Mouse (Mus musculus) liver, embryonic 12.5 days (tissue): Measurements from ENCODE around the gene Eif2b2. TPM values are rescaled to one million over a fixed set of nuclear protein-coding genes. Genes with fewer than 3 reads are reported as not detected.

Experiments used
- ATAC-seq: fragments of 200-750 bp; cut with Nextera tagmentation; 2 replicates; pipeline ENCODE4 v1.8.0; 2017; ENCODE audit warnings: moderate number of reproducible peaks, mild to moderate bottlenecking, moderate library complexity
- H3K27ac ChIP-seq: fragments of 300-500 bp; sonication (generic); 2 replicates; pipeline ENCODE4 v1.5.1; 2016; ENCODE audit warnings: mild to moderate bottlenecking
- H3K27me3 ChIP-seq: fragments of 300-500 bp; sonication (generic); replicated peaks from 2 replicates; pipeline ENCODE4 v1.6.1; 2016; ENCODE audit warnings: mild to moderate bottlenecking, moderate library complexity
- H3K36me3 ChIP-seq: fragments of 300-500 bp; sonication (generic); 2 replicates; pipeline ENCODE4 v1.6.1; 2016; ENCODE audit warnings: mild to moderate bottlenecking, moderate library complexity
- H3K4me1 ChIP-seq: fragments of 300-500 bp; sonication (generic); 2 replicates; pipeline ENCODE4 v1.6.1; 2016
- H3K4me2 ChIP-seq: fragments of 300-500 bp; sonication (generic); 2 replicates; pipeline ENCODE4 v1.6.1; 2016; ENCODE audit warnings: mild to moderate bottlenecking, moderate library complexity
- H3K4me3 ChIP-seq: fragments of 300-500 bp; sonication (generic); 2 replicates; pipeline ENCODE4 v1.5.1; 2016; ENCODE audit warnings: mild to moderate bottlenecking, moderate library complexity
- H3K9ac ChIP-seq: fragments of 300-500 bp; sonication (generic); 2 replicates; pipeline ENCODE4 v1.6.1; 2016; ENCODE audit warnings: mild to moderate bottlenecking, moderate library complexity
- H3K9me3 ChIP-seq: fragments of 300-500 bp; sonication (generic); replicated peaks from 2 replicates; pipeline ENCODE4 v1.6.1; 2016; ENCODE audit warnings: mild to moderate bottlenecking, moderate library complexity
- WGBS: fragments of 180-500 bp; shearing (Covaris S2); methylation state at CpG from one replicate; pipeline ENCODE4 v1.1.7; 2016; ENCODE audit not compliant: insufficient replicate concordance; 5-methylcytosine and 5-hydroxymethylcytosine counted together
- polyA plus RNA-seq: library from polyadenylated mRNA; unstranded; fragments of >200 nt; fragmentation: Nextera tagmentation; extraction: Ambion mirVana; gene quantifications from 2 replicates; pipeline ENCODE4 v1.2.1, GENCODE M21; 2016

Eif2b2 gene
- polyA plus RNA-seq, 1 experiment from 2014 or later, result 60.9 TPM

GRCm38 (mm10) chr12:85215031-85215430 is 4.2 kb upstream of the Eif2b2 start:
- ATAC-seq, result no peak
- Histone ChIP-seq H3K36me3 (no peaks in the 10 kb centered on the region), H3K27ac (no peak overlapping the region), H3K9ac (no peak overlapping the region), H3K4me1 (peaks cover 11% of the 10 kb centered on the region), H3K9me3 (no peaks in the 10 kb centered on the region), H3K27me3 (0 out of 2 replicates have a peak, but pooled peaks cover 4% of the 10 kb centered on the region), H3K4me2 (no peak overlapping the region), H3K4me3 (no peak overlapping the region)
- 68% methylated on average over 5 of the region's 5 CpGs for WGBS

GRCm38 (mm10) chr12:85217733-85218310 is 1.5 kb upstream of the Eif2b2 start:
- peaks cover 27% of the 10 kb centered on the region for H3K4me1 ChIP-seq
- H3K27ac ChIP-seq, result no peak overlapping the region
- H3K9ac ChIP-seq, result no peak overlapping the region
- no peak for ATAC-seq
- no peaks in the 10 kb centered on the region for H3K9me3 ChIP-seq
- H3K36me3 ChIP-seq, result peaks cover 21% of the 10 kb centered on the region
- no peak overlapping the region for H3K4me3 ChIP-seq
- H3K4me2 ChIP-seq, result no peak overlapping the region
- 75% methylated on average over 2 of the region's 2 CpGs for WGBS
- H3K27me3 ChIP-seq, result 0 out of 2 replicates have a peak, but pooled peaks cover 4% of the 10 kb centered on the region

- Histone ChIP-seq H3K27ac (peak overlapping the region; percentile 69), H3K4me3 (peak overlapping the region; percentile 85), H3K27me3 (0 out of 2 replicates have a peak, but pooled peaks cover 4% of the 10 kb centered on the region), H3K36me3 (peaks cover 41% of the 10 kb centered on the region), H3K9me3 (no peaks in the 10 kb centered on the region), H3K4me1 (peaks cover 27% of the 10 kb centered on the region), H3K9ac (peak overlapping the region; percentile 80), H3K4me2 (peak overlapping the region; percentile 92)
- WGBS, result 2% methylated on average over 12 of the region's 12 CpGs
- ATAC-seq, result no peak
Observed at GRCm38 (mm10) chr12:85219905-85220290, 617 bp downstream of the Eif2b2 start.

GRCm38 (mm10) chr12:85227227-85227626 is 7.9 kb downstream of the Eif2b2 start:
- H3K4me3 ChIP-seq, result no peak overlapping the region
- H3K27me3 ChIP-seq, result no peaks in the 10 kb centered on the region
- H3K9ac ChIP-seq, result no peak overlapping the region
- H3K9me3 ChIP-seq, result no peaks in the 10 kb centered on the region
- 71% methylated on average over 7 of the region's 7 CpGs for WGBS
- H3K36me3 ChIP-seq, result peaks cover 51% of the 10 kb centered on the region
- no peaks in the 10 kb centered on the region for H3K4me1 ChIP-seq
- no peak for ATAC-seq
- H3K27ac ChIP-seq, result no peak overlapping the region
- H3K4me2 ChIP-seq, result no peak overlapping the region

- Histone ChIP-seq H3K27ac (0 out of 2 replicates have a peak overlapping the region, but pooled peaks have one; percentile 27), H3K27me3 (no peaks in the 10 kb centered on the region), H3K4me2 (no peak overlapping the region), H3K9ac (no peak overlapping the region), H3K4me1 (no peaks in the 10 kb centered on the region), H3K36me3 (peaks cover 42% of the 10 kb centered on the region), H3K9me3 (no peaks in the 10 kb centered on the region), H3K4me3 (no peak overlapping the region)
- 63% methylated on average over 15 of the region's 15 CpGs for WGBS
- ATAC-seq, result no peak
Observed at GRCm38 (mm10) chr12:85227876-85228599, 8.8 kb downstream of the Eif2b2 start.

GRCm38 (mm10) chr12:85233376-85234358 is 14.4 kb downstream of the Eif2b2 start:
- ATAC-seq, result no peak
- Histone ChIP-seq H3K4me1 (no peaks in the 10 kb centered on the region), H3K9me3 (no peaks in the 10 kb centered on the region), H3K4me3 (no peak overlapping the region), H3K27me3 (no peaks in the 10 kb centered on the region), H3K36me3 (peaks cover 17% of the 10 kb centered on the region), H3K9ac (no peak overlapping the region), H3K27ac (no peak overlapping the region), H3K4me2 (no peak overlapping the region)
- WGBS, result 80% methylated on average over 21 of the region's 21 CpGs

GRCm38 (mm10) chr12:85237553-85237952 is 18.3 kb downstream of the Eif2b2 start:
- H3K4me1 ChIP-seq, result peaks cover 7% of the 10 kb centered on the region
- H3K4me2 ChIP-seq, result no peak overlapping the region
- no peak for ATAC-seq
- no peak overlapping the region for H3K4me3 ChIP-seq
- H3K36me3 ChIP-seq, result peaks cover 17% of the 10 kb centered on the region
- no peaks in the 10 kb centered on the region for H3K9me3 ChIP-seq
- H3K27ac ChIP-seq, result no peak overlapping the region
- no peaks in the 10 kb centered on the region for H3K27me3 ChIP-seq
- 81% methylated on average over 5 of the region's 5 CpGs for WGBS
- H3K9ac ChIP-seq, result no peak overlapping the region

- Histone ChIP-seq H3K27me3 (no peaks in the 10 kb centered on the region), H3K36me3 (peaks cover 8% of the 10 kb centered on the region), H3K4me2 (no peak overlapping the region), H3K9me3 (0 out of 2 replicates have a peak, but pooled peaks cover 4% of the 10 kb centered on the region), H3K9ac (no peak overlapping the region), H3K4me1 (peaks cover 11% of the 10 kb centered on the region), H3K4me3 (no peak overlapping the region), H3K27ac (no peak overlapping the region)
- no peak for ATAC-seq
- whole genome bisulfite sequencing, result 73% methylated on average over 3 of the region's 3 CpGs
Observed at GRCm38 (mm10) chr12:85252083-85252482, 32.8 kb downstream of the Eif2b2 start.

GRCm38 (mm10) chr12:85256074-85256751 is 36.9 kb downstream of the Eif2b2 start:
- Histone ChIP-seq H3K9ac (no peak overlapping the region), H3K27ac (0 out of 2 replicates have a peak overlapping the region, but pooled peaks have one; percentile 37), H3K4me3 (no peak overlapping the region), H3K9me3 (no peaks in the 10 kb centered on the region), H3K36me3 (peaks cover 11% of the 10 kb centered on the region), H3K4me1 (peaks cover 21% of the 10 kb centered on the region), H3K4me2 (no peak overlapping the region), H3K27me3 (no peaks in the 10 kb centered on the region)
- no peak for ATAC-seq
- 60% methylated on average over 7 of the region's 7 CpGs for WGBS

GRCm38 (mm10) chr12:85257008-85257639 is 37.8 kb downstream of the Eif2b2 start:
- H3K4me2 ChIP-seq, result peak overlapping the region; percentile 1; the same call in 1 of the 2 replicates
- ATAC-seq, result no peak
- peak overlapping the region; percentile 39 for H3K27ac ChIP-seq
- H3K4me1 ChIP-seq, result peaks cover 21% of the 10 kb centered on the region
- H3K27me3 ChIP-seq, result no peaks in the 10 kb centered on the region
- WGBS, result 25% methylated on average over 7 of the region's 7 CpGs
- H3K4me3 ChIP-seq, result no peak overlapping the region
- H3K36me3 ChIP-seq, result peaks cover 11% of the 10 kb centered on the region
- no peak overlapping the region for H3K9ac ChIP-seq
- no peaks in the 10 kb centered on the region for H3K9me3 ChIP-seq

GRCm38 (mm10) chr12:85262489-85262888 is 43.2 kb downstream of the Eif2b2 start:
- Histone ChIP-seq H3K9ac (no peak overlapping the region), H3K9me3 (no peaks in the 10 kb centered on the region), H3K36me3 (peaks cover 11% of the 10 kb centered on the region), H3K4me3 (no peak overlapping the region), H3K4me2 (no peak overlapping the region), H3K4me1 (peaks cover 6% of the 10 kb centered on the region), H3K27me3 (no peaks in the 10 kb centered on the region), H3K27ac (no peak overlapping the region)
- ATAC-seq, result no peak
- 73% methylated on average over 10 of the region's 10 CpGs for WGBS
